Mouse (Mus musculus) embryonic facial prominence, embryonic 14.5 days (tissue): Measurements from ENCODE around the gene Plbd1. TPM values are rescaled to one million over a fixed set of nuclear protein-coding genes. Genes with fewer than 3 reads are reported as not detected.

ENCODE experiments used
- ATAC-seq: fragments of 200-750 bp; cut with Nextera tagmentation; 2 replicates; pipeline ENCODE4 v1.8.0; 2017; ENCODE audit warnings: low read depth, moderate number of reproducible peaks, moderate TSS enrichment
- DNase-seq: peaks from one replicate; pipeline ENCODE4 v3.0.0-alpha.2; 2015; ENCODE audit warnings: low spot score
- H3K27ac ChIP-seq: fragments of 300-500 bp; sonication (generic); replicated peaks from 2 replicates; pipeline ENCODE4 v1.5.1; 2014; ENCODE audit warnings: low read depth, mild to moderate bottlenecking, low read length, moderate library complexity
- H3K27me3 ChIP-seq: fragments of 300-500 bp; sonication (generic); replicated peaks from 2 replicates; pipeline ENCODE4 v1.6.1; 2014; ENCODE audit warnings: low read length; ENCODE audit not compliant: control insufficient read depth, insufficient read depth
- H3K36me3 ChIP-seq: fragments of 300-500 bp; sonication (generic); 2 replicates; pipeline ENCODE4 v1.6.1; 2014; ENCODE audit warnings: low read length, mixed read lengths; ENCODE audit not compliant: control insufficient read depth, insufficient read depth
- H3K4me1 ChIP-seq: fragments of 300-500 bp; sonication (generic); 2 replicates; pipeline ENCODE4 v1.6.1; 2014; ENCODE audit warnings: antibody characterized with exemption, low read length; ENCODE audit not compliant: control insufficient read depth, insufficient read depth
- H3K4me2 ChIP-seq: fragments of 300-500 bp; sonication (generic); 2 replicates; pipeline ENCODE4 v1.6.1; 2014; ENCODE audit warnings: low read depth, mild to moderate bottlenecking, low read length, moderate library complexity, mixed read lengths
- H3K4me3 ChIP-seq: fragments of 300-500 bp; sonication (generic); 2 replicates; pipeline ENCODE4 v1.5.1; 2014; ENCODE audit warnings: low read depth, mild to moderate bottlenecking, low read length
- H3K9ac ChIP-seq: fragments of 300-500 bp; sonication (generic); 2 replicates; pipeline ENCODE4 v1.6.1; 2014; ENCODE audit warnings: low read depth, mild to moderate bottlenecking, low read length, moderate library complexity, mixed read lengths
- H3K9me3 ChIP-seq: fragments of 300-500 bp; sonication (generic); 2 replicates; pipeline ENCODE4 v1.6.1; 2016; ENCODE audit warnings: low read length; ENCODE audit not compliant: control insufficient read depth
- WGBS: fragments of 180-500 bp; shearing (Covaris S2); extraction: QIAGEN DNeasy Blood & Tissue Kit; methylation state at CpG from one replicate; pipeline ENCODE4 v1.1.7; 2014; 5-methylcytosine and 5-hydroxymethylcytosine counted together
- polyA plus RNA-seq: library from polyadenylated mRNA; unstranded; fragments of >200 nt; fragmentation: Nextera tagmentation; extraction: Ambion mirVana; gene quantifications from 2 replicates; pipeline ENCODE4 v1.2.1, GENCODE M21; 2014

Plbd1 gene
- polyA plus RNA-seq, 1 experiment from 2014 or later = 12.4 TPM

GRCm38 (mm10) chr6:136659226-136659625, 2.5 kb downstream of the Plbd1 start:
- no peaks in the 10 kb centered on the region for H3K9me3 ChIP-seq
- no peak for ATAC-seq
- H3K27me3 ChIP-seq = peaks cover 31% of the 10 kb centered on the region
- H3K4me3 ChIP-seq = no peak overlapping the region
- H3K27ac ChIP-seq = no peak overlapping the region
- no peaks in the 10 kb centered on the region for H3K36me3 ChIP-seq
- no peak overlapping the region for H3K4me2 ChIP-seq
- 83% methylated on average over 9 of the region's 9 CpGs for WGBS
- no peak overlapping the region for H3K9ac ChIP-seq
- H3K4me1 ChIP-seq = peaks cover 10% of the 10 kb centered on the region
- no peak for DNase-seq

GRCm38 (mm10) chr6:136658303-136658702, 3.4 kb downstream of the Plbd1 start:
- no peak overlapping the region for H3K9ac ChIP-seq
- DNase-seq = no peak
- 84% methylated on average over 4 of the region's 4 CpGs for WGBS

GRCm38 (mm10) chr6:136655786-136656185, 5.9 kb downstream of the Plbd1 start:
- Histone ChIP-seq H3K9me3 (no peaks in the 10 kb centered on the region), H3K4me3 (no peak overlapping the region), H3K27me3 (peaks cover 10% of the 10 kb centered on the region), H3K27ac (no peak overlapping the region), H3K9ac (peak overlapping the region; percentile 3; the same call in 1 of the 2 replicates), H3K4me1 (no peaks in the 10 kb centered on the region), H3K36me3 (no peaks in the 10 kb centered on the region), H3K4me2 (peak overlapping the region; percentile 20; the same call in 1 of the 2 replicates)
- ATAC-seq (no peak), DNase-seq (no peak)
- 65% methylated on average over 11 of the region's 11 CpGs for WGBS

More at GRCm38 (mm10) chr6:136658303-136658702, 3.4 kb downstream of the Plbd1 start:
- H3K9me3 ChIP-seq = no peaks in the 10 kb centered on the region
- no peak overlapping the region for H3K4me2 ChIP-seq
- no peak for ATAC-seq
- H3K27ac ChIP-seq = no peak overlapping the region
- H3K36me3 ChIP-seq = no peaks in the 10 kb centered on the region
- peaks cover 10% of the 10 kb centered on the region for H3K4me1 ChIP-seq
- peaks cover 31% of the 10 kb centered on the region for H3K27me3 ChIP-seq
- no peak overlapping the region for H3K4me3 ChIP-seq

- Histone ChIP-seq H3K9ac (no peak overlapping the region), H3K27me3 (no peaks in the 10 kb centered on the region), H3K9me3 (no peaks in the 10 kb centered on the region), H3K4me2 (no peak overlapping the region), H3K27ac (no peak overlapping the region), H3K4me1 (no peaks in the 10 kb centered on the region), H3K36me3 (no peaks in the 10 kb centered on the region), H3K4me3 (no peak overlapping the region)
- ATAC-seq (no peak), DNase-seq (no peak)
- WGBS = 96% methylated on average over 20 of the region's 20 CpGs
Measured at GRCm38 (mm10) chr6:136654470-136654869, 7.3 kb downstream of the Plbd1 start.

GRCm38 (mm10) chr6:136653331-136653730, 8.4 kb downstream of the Plbd1 start:
- no peaks in the 10 kb centered on the region for H3K27me3 ChIP-seq
- H3K9ac ChIP-seq = no peak overlapping the region
- DNase-seq (no peak), ATAC-seq (no peak)
- WGBS = 61% methylated on average over 5 of the region's 5 CpGs
- no peak overlapping the region for H3K4me2 ChIP-seq
- no peak overlapping the region for H3K4me3 ChIP-seq
- no peaks in the 10 kb centered on the region for H3K36me3 ChIP-seq
- H3K27ac ChIP-seq = no peak overlapping the region
- no peaks in the 10 kb centered on the region for H3K9me3 ChIP-seq
- H3K4me1 ChIP-seq = no peaks in the 10 kb centered on the region

GRCm38 (mm10) chr6:136650664-136651063, 11.1 kb downstream of the Plbd1 start:
- Histone ChIP-seq H3K36me3 (no peaks in the 10 kb centered on the region), H3K9me3 (no peaks in the 10 kb centered on the region), H3K27ac (no peak overlapping the region), H3K9ac (no peak overlapping the region), H3K4me3 (no peak overlapping the region), H3K4me1 (peaks cover 5% of the 10 kb centered on the region; the same call in 1 of the 2 replicates), H3K4me2 (no peak overlapping the region), H3K27me3 (no peaks in the 10 kb centered on the region)
- DNase-seq = no peak
- ATAC-seq = no peak
- 88% methylated on average over 7 of the region's 8 CpGs for WGBS

- no peak overlapping the region for H3K9ac ChIP-seq
Measured at GRCm38 (mm10) chr6:136647455-136647861, 14.3 kb downstream of the Plbd1 start.

GRCm38 (mm10) chr6:136646207-136646606, 15.5 kb downstream of the Plbd1 start:
- H3K36me3 ChIP-seq = no peaks in the 10 kb centered on the region
- DNase-seq (peak; percentile 10), ATAC-seq (no peak)
- H3K27ac ChIP-seq = no peak overlapping the region
- WGBS = 31% methylated on average over 6 of the region's 6 CpGs
- 0 out of 2 replicates have a peak overlapping the region, but pooled peaks have one; percentile 10 for H3K4me2 ChIP-seq
- H3K4me1 ChIP-seq = peaks cover 8% of the 10 kb centered on the region; the same call in 1 of the 2 replicates
- H3K27me3 ChIP-seq = no peaks in the 10 kb centered on the region
- 0 out of 2 replicates have a peak, but pooled peaks cover 3% of the 10 kb centered on the region for H3K9me3 ChIP-seq
- no peak overlapping the region for H3K4me3 ChIP-seq
- no peak overlapping the region for H3K9ac ChIP-seq

More at GRCm38 (mm10) chr6:136647455-136647861, 14.3 kb downstream of the Plbd1 start:
- ATAC-seq (no peak), DNase-seq (no peak)
- Histone ChIP-seq H3K9me3 (0 out of 2 replicates have a peak, but pooled peaks cover 3% of the 10 kb centered on the region), H3K27me3 (no peaks in the 10 kb centered on the region), H3K36me3 (no peaks in the 10 kb centered on the region), H3K4me3 (no peak overlapping the region), H3K4me2 (no peak overlapping the region), H3K4me1 (peaks cover 8% of the 10 kb centered on the region; the same call in 1 of the 2 replicates), H3K27ac (no peak overlapping the region)
- WGBS = 63% methylated on average over 10 of the region's 10 CpGs

- Histone ChIP-seq H3K4me2 (0 out of 2 replicates have a peak overlapping the region, but pooled peaks have one; percentile 10), H3K27ac (no peak overlapping the region), H3K4me3 (no peak overlapping the region), H3K9me3 (0 out of 2 replicates have a peak, but pooled peaks cover 3% of the 10 kb centered on the region), H3K27me3 (no peaks in the 10 kb centered on the region), H3K4me1 (peaks cover 8% of the 10 kb centered on the region; the same call in 1 of the 2 replicates), H3K9ac (no peak overlapping the region), H3K36me3 (no peaks in the 10 kb centered on the region)
- WGBS = 50% methylated on average over 9 of the region's 9 CpGs
- DNase-seq = peak; percentile 16
- 0 out of 2 replicates have a peak, but pooled peaks have one; percentile 41 for ATAC-seq
Measured at GRCm38 (mm10) chr6:136645754-136646153, 16.0 kb downstream of the Plbd1 start.
